Mouse (Mus musculus) limb, embryonic 10.5 days (tissue): ENCODE measurements around the gene Dapk1. TPM values are rescaled to one million over a fixed set of nuclear protein-coding genes. Genes with fewer than 3 reads are reported as not detected.

Experiments used
- DNase-seq: peaks from one replicate; pipeline ENCODE4 v3.0.0-alpha.2; 2017; ENCODE audit warnings: low spot score
- H3K27ac ChIP-seq: fragments of 300-500 bp; sonication (generic); 2 replicates; pipeline ENCODE4 v1.5.1; 2016; ENCODE audit warnings: mild to moderate bottlenecking
- H3K27me3 ChIP-seq: fragments of 300-500 bp; sonication (generic); 2 replicates; pipeline ENCODE4 v1.6.1; 2016; ENCODE audit warnings: low read depth, mild to moderate bottlenecking; ENCODE audit not compliant: poor library complexity, severe bottlenecking
- H3K36me3 ChIP-seq: fragments of 300-500 bp; sonication (generic); 2 replicates; pipeline ENCODE4 v1.6.1; 2016; ENCODE audit warnings: mild to moderate bottlenecking, moderate library complexity
- H3K4me1 ChIP-seq: fragments of 300-500 bp; sonication (generic); 2 replicates; pipeline ENCODE4 v1.6.1; 2016
- H3K4me3 ChIP-seq: fragments of 300-500 bp; sonication (generic); 2 replicates; pipeline ENCODE4 v1.5.1; 2016; ENCODE audit warnings: mild to moderate bottlenecking, moderate library complexity
- H3K9me3 ChIP-seq: fragments of 300-500 bp; sonication (generic); replicated peaks from 2 replicates; pipeline ENCODE4 v1.6.1; 2016; ENCODE audit warnings: mild to moderate bottlenecking
- WGBS: fragments of 180-500 bp; shearing (Covaris S2); methylation state at CpG from one replicate; pipeline ENCODE4 v1.1.7; 2016; 5-methylcytosine and 5-hydroxymethylcytosine counted together
- polyA plus RNA-seq: library from polyadenylated mRNA; unstranded; fragments of >200 nt; fragmentation: Nextera tagmentation; extraction: Ambion mirVana; gene quantifications from 2 replicates; pipeline ENCODE4 v1.2.1, GENCODE M21; 2016

Dapk1 gene
- polyA plus RNA-seq, 1 experiment from 2014 or later: 18.5 TPM

DNA sequence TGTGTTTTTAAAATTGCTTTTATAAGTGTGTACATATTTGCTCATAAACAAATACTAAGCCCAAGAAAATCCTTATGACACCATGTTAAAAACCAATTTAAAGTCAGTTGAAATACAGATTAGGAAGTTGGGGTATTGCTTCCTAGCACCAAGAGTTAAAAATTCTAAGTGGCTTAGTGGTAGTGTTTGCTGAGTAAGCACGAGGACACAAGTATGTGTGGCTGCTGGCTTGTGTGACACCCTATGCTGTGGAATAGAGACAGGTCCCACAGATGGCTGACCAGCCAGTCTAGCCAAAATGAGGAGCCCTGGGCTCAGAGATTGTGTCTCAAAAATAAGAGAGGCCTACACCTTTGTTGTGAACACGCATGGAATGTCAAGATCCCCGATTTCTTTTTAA is 114.4 kb downstream of the Dapk1 start:
- no peaks in the 10 kb centered on the region for H3K27me3 ChIP-seq
- peaks cover under 1% of the 10 kb centered on the region; the same call in 1 of the 2 replicates for H3K4me1 ChIP-seq
- no peak overlapping the region for H3K27ac ChIP-seq
- DNase-seq: no peak
- no peak overlapping the region for H3K4me3 ChIP-seq
- no peaks in the 10 kb centered on the region for H3K9me3 ChIP-seq
- H3K36me3 ChIP-seq: peaks cover 16% of the 10 kb centered on the region
- WGBS: 84% methylated on average over 3 of the region's 3 CpGs

DNA sequence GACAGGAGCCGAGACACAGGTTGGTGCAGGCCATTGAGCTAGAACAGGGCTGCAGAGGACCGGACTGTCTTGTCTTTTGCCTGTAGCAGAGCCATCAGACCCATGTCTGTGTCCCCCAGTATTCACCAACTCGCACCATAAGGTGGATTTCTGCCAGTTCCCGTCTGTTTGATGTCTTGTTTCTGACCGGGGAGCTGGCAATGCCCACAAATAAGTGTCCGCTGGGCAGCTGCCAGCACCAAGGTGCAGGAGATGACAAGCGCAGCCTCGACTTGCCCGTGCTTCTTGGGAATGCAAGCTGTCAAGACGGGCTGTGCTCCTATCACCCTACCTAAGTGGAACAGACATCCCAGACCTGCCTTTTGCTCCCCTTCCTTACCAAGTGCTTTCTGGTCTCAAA is 115.7 kb downstream of the Dapk1 start:
- H3K27ac ChIP-seq: no peak overlapping the region
- no peaks in the 10 kb centered on the region for H3K27me3 ChIP-seq
- no peaks in the 10 kb centered on the region for H3K9me3 ChIP-seq
- H3K36me3 ChIP-seq: peaks cover 18% of the 10 kb centered on the region
- no peak for DNase-seq
- 92% methylated on average over 10 of the region's 10 CpGs for WGBS
- H3K4me3 ChIP-seq: no peak overlapping the region
- no peaks in the 10 kb centered on the region for H3K4me1 ChIP-seq

DNA sequence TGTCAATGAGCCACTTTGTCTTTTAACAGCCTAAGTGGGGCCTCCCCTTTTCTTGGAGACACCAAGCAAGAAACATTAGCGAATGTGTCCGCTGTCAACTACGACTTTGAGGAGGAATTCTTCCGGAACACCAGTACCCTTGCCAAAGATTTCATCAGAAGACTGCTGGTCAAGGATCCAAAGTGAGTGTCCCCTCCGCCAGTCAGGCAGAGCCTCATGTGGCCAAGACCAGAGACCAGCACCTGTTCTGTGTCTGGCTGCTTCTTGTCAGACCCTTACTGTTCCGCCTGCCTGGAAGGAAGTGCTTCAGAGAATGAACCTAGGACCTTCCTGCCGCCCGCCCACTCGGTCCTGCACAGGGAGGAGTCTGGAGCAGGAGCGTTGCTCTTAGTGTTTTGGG is 117.8 kb downstream of the Dapk1 start:
- Histone ChIP-seq H3K4me1 (no peaks in the 10 kb centered on the region), H3K36me3 (peaks cover 33% of the 10 kb centered on the region), H3K4me3 (no peak overlapping the region), H3K27me3 (no peaks in the 10 kb centered on the region), H3K9me3 (no peaks in the 10 kb centered on the region), H3K27ac (no peak overlapping the region)
- DNase-seq: no peak
- WGBS: 97% methylated on average over 10 of the region's 10 CpGs

DNA sequence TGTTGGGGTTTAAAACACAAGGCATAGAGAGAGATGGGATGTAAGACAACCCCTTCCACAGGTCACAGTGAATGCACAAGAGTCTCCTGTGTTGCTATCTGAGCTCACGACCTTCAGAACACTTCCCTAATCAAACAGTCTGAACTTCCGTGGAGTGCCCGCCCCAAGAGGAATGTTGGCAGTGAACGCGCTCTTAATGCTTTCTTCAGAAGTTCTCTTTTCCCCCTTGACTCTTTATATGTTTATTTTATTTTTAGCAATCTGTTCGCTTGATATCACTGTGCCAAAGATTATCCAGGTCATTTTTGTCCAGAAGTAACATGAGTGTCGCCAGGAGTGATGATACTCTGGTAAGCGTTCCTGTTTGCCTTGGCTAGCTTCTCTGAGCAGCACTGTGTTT is 121.0 kb downstream of the Dapk1 start:
- no peak overlapping the region for H3K27ac ChIP-seq
- H3K4me3 ChIP-seq: no peak overlapping the region
- 90% methylated on average over 8 of the region's 8 CpGs for WGBS
- no peak for DNase-seq
- no peaks in the 10 kb centered on the region for H3K4me1 ChIP-seq
- no peaks in the 10 kb centered on the region for H3K27me3 ChIP-seq
- H3K36me3 ChIP-seq: peaks cover 54% of the 10 kb centered on the region
- H3K9me3 ChIP-seq: no peaks in the 10 kb centered on the region

DNA sequence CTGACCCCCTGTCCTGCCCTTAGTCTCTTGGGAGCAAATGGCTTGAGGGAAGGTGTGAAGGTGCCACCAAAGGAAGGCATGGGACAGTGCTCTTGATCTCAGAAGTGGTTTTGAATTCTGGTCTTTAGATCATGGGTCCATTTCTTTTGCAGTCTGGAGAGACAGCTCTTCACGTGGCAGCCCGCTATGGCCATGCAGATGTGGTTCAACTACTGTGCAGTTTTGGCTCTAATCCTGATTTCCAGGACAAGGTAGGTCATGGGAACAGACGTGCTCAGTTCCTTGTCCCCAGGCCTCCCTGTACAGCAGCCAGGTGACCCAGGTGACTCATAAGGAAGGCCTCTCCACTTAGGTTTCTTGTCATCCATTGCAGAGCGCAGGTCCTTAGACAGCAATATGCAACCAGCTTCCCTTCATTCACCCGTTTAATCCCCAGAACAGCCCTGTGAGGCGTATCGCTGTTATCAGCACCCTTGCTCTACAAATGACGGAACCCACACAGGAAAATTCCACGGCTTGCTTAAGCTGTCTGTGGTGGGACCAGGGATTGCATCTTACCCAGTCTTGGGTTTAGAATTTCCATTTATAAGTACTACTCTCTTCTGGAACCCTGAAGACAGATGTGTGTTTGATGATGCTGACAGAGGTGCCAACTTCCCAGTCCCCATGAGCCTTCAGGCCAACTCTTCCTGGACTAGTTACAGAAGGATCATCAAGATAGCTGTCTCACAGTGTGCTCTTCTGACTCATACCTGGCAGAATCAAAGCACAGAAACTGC is 126.7 kb downstream of the Dapk1 start:
- Histone ChIP-seq H3K36me3 (peaks cover 54% of the 10 kb centered on the region), H3K4me1 (no peaks in the 10 kb centered on the region), H3K27me3 (no peaks in the 10 kb centered on the region), H3K4me3 (no peak overlapping the region), H3K9me3 (no peaks in the 10 kb centered on the region), H3K27ac (no peak overlapping the region)
- no peak for DNase-seq
- WGBS: 93% methylated on average over 9 of the region's 9 CpGs

DNA sequence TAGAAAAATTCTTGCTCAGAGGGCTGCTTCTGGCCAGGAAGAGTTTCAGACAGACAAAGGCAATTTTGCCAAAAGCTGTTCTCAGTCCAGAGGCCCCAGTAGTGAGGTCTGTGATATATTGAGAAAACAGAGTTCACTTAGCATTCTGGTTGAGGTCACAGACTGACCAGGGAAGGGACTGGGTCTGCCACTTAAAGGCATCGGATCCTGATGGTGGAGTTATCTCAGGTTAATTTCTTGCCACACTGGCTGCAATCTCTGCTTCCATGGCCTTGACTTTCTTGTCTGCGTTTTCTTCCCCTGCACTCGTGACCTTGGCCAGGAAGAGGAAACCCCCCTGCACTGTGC is 127.3 kb downstream of the Dapk1 start:
- peaks cover 49% of the 10 kb centered on the region for H3K36me3 ChIP-seq
- no peak overlapping the region for H3K27ac ChIP-seq
- WGBS: 88% methylated on average over 3 of the region's 3 CpGs
- no peak for DNase-seq
- peaks cover 2% of the 10 kb centered on the region; the same call in 1 of the 2 replicates for H3K4me1 ChIP-seq
- H3K9me3 ChIP-seq: no peaks in the 10 kb centered on the region
- H3K27me3 ChIP-seq: no peaks in the 10 kb centered on the region
- H3K4me3 ChIP-seq: no peak overlapping the region

DNA sequence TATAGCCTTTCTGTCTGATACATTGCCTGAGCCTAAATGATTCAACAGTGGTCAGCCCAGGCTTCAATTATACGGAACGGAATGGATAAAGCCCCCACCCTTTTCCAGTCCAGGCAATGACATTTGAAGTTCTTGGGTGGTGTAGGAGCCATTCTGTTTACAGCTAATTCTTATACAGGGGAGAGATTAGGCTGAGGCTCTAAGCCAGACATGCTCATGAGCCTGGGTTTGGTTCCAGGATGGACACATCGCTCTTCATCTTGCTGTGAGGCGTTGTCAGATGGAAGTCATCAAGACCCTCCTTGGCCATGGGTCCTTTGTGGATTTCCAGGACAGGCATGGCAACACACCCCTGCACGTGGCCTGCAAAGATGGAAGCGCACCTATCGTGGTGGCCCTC is 128.8 kb downstream of the Dapk1 start:
- peaks cover 5% of the 10 kb centered on the region; the same call in 1 of the 2 replicates for H3K4me1 ChIP-seq
- peaks cover 45% of the 10 kb centered on the region for H3K36me3 ChIP-seq
- H3K9me3 ChIP-seq: no peaks in the 10 kb centered on the region
- H3K4me3 ChIP-seq: no peak overlapping the region
- H3K27ac ChIP-seq: no peak overlapping the region
- WGBS: 97% methylated on average over 7 of the region's 7 CpGs
- no peak for DNase-seq
- H3K27me3 ChIP-seq: no peaks in the 10 kb centered on the region

DNA sequence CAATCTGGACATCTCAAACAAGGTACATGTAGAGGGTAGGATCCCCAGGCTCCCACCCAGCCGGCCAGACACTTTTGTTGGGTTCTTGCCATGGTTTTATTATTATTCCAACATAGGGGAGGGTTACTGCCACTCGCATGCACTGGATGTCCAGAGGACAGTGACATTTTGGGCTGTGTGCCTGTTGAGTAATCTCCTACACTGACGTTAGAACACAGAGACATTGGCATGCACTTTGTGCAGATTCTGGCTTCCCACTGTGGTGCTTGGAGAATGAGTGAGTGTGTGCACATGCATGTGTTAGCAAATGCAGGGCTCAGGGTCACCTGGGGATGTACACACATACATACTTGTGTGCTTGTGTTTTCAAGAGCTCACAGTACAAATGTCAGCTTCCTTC is 129.3 kb downstream of the Dapk1 start:
- no peak for DNase-seq
- H3K9me3 ChIP-seq: no peaks in the 10 kb centered on the region

DNA sequence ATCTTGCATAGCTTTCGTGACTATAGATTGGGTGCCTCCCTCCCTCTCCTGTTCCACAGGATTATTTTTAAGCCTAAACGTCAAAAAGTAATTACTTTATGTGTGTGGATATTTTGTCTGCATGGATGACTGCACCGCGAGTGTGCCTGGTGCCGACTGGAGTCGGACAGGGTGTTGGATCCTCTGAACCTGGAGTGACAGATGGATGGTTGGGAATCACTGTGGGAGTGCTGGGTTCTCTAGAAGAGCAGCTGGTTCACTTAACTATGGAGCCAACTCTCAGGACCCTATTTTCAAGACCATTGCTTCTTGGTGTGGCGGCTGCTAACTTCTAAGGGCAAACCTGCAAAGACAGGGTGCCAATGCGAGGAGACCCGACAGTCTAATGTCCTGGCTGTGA is 133.6 kb downstream of the Dapk1 start:
- H3K9me3 ChIP-seq: no peaks in the 10 kb centered on the region
- WGBS: 95% methylated on average over 9 of the region's 9 CpGs
- no peak overlapping the region for H3K27ac ChIP-seq
- no peaks in the 10 kb centered on the region for H3K27me3 ChIP-seq
- H3K36me3 ChIP-seq: peaks cover 38% of the 10 kb centered on the region
- DNase-seq: no peak
- H3K4me1 ChIP-seq: peaks cover 26% of the 10 kb centered on the region
- no peak overlapping the region for H3K4me3 ChIP-seq

More for the DNA sequence above, 129.3 kb downstream of the Dapk1 start:
- peaks cover 5% of the 10 kb centered on the region; the same call in 1 of the 2 replicates for H3K4me1 ChIP-seq
- H3K36me3 ChIP-seq: peaks cover 45% of the 10 kb centered on the region
- no peak overlapping the region for H3K27ac ChIP-seq
- no peaks in the 10 kb centered on the region for H3K27me3 ChIP-seq
- H3K4me3 ChIP-seq: no peak overlapping the region
- WGBS: 93% methylated on average over 3 of the region's 3 CpGs

DNA sequence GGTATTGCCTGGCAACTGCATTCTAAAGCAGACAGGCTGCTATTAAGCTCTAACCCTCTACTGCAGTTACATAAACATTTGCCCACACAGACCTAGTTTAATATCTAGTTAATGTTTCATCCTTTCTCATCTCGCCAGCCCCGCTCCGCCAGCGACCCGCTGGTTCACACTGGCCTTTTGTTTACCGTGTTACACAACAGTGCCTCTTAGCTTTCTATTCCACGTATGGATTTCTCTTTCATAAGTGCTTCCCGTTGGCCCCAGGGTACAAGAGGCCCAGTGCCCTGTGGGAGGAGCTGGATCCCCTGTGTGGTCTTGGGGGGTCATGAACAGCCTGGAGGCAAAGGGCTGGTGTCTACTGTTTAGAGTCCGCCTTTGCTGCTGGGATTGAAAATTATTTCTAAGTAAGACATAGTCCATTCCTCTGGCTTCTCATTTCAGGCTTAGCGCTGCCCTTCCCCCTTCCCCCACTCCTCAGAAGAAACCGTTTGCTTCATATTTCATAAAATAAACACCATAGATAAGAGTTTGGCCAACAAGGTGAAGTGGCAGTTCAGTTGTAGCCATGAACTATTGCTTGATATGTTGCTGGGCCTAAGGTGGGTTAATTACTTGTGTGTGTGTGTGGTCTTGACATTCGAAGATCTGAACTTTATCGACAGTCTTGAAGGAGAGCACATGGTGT is 134.8 kb downstream of the Dapk1 start:
- Histone ChIP-seq H3K27ac (peak overlapping the region; percentile 43; the same call in 1 of the 2 replicates), H3K4me1 (peaks cover 26% of the 10 kb centered on the region), H3K27me3 (no peaks in the 10 kb centered on the region), H3K36me3 (peaks cover 34% of the 10 kb centered on the region), H3K4me3 (no peak overlapping the region), H3K9me3 (no peaks in the 10 kb centered on the region)
- WGBS: 93% methylated on average over 13 of the region's 13 CpGs
- DNase-seq: no peak

DNA sequence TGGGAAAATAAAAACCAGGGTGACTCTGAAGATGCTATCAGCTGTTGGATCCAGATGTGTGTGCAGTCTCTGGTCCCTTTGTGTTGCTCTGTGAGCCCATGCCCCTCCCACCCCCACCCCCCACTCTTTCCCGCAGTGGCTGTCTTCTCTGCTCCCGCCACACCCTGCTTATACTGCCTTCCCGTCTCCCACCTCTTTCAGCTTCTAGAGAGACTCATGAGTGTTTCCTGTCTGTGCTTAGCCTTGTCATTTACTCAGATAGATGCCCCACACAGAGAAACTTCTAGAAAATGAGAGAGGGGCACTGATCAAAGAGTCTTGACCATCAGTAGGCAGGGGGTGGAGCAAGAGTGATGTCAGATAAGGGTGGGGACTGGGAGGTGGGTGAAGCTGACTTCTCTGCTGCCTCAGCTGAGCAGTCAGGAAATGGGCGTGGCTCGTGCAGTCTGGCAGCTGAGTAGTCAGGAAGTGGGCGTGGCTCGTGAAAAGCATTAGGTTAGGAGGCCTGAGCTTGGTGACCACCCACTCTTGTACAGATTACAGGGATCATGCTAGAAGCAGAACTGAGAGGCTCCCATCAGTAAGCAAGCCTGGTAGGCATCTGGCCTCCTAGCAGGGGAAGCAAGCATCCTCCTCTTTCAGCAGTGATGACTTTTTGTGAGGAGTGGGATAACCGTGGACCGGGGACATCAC is 136.0 kb downstream of the Dapk1 start:
- no peaks in the 10 kb centered on the region for H3K27me3 ChIP-seq
- peak; percentile 84 for DNase-seq
- peak overlapping the region; percentile 74 for H3K27ac ChIP-seq
- H3K36me3 ChIP-seq: peaks cover 30% of the 10 kb centered on the region
- 11% methylated on average over 9 of the region's 9 CpGs for WGBS
- peaks cover 26% of the 10 kb centered on the region for H3K4me1 ChIP-seq
- peak overlapping the region; percentile 28 for H3K4me3 ChIP-seq
- no peaks in the 10 kb centered on the region for H3K9me3 ChIP-seq

DNA sequence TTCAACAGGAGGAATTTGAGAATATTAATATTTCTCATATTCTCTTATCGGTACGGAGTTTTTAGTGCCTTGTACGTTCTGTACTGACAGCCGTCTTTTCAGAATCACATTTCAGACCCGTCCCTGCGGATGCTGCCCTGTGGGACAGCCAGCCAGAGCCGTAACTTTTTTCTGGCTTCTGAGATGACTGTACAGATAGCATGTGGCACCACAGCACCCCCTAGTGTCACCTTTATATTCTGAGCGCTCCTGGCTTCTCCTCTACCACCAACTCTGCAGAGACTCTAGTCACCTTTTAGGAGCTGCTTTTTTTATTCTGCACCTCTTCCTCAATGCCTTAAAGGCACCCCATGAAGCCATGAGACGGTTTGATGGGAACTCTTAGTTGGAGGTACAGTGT is 136.7 kb downstream of the Dapk1 start:
- no peaks in the 10 kb centered on the region for H3K9me3 ChIP-seq
- 19% methylated on average over 9 of the region's 9 CpGs for WGBS
- H3K4me1 ChIP-seq: peaks cover 26% of the 10 kb centered on the region
- H3K27me3 ChIP-seq: no peaks in the 10 kb centered on the region
- peak; percentile 83 for DNase-seq
- peak overlapping the region; percentile 28 for H3K4me3 ChIP-seq
- peaks cover 27% of the 10 kb centered on the region for H3K36me3 ChIP-seq
- H3K27ac ChIP-seq: peak overlapping the region; percentile 74

DNA sequence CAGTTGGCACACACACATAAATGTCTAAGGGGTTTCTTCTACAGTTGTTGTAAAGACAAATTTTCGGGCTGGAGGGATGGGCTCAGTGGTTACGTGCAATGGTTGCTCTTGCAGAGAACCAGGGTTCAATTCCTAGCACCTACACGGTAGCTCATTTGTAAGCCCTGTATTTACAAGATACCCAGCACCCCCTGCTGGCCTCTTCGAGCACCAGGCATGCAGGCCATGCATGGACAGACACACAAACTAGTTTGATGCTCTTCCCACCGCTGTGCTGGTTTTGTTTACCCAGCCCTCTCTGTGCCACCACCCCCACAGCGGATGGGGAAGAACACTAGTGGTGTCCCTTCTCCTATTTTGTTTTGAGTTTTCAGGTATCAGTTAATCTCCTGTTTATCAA is 138.5 kb downstream of the Dapk1 start:
- H3K27ac ChIP-seq: no peak overlapping the region
- no peaks in the 10 kb centered on the region for H3K9me3 ChIP-seq
- no peaks in the 10 kb centered on the region for H3K27me3 ChIP-seq
- 91% methylated on average over 6 of the region's 6 CpGs for WGBS
- no peak for DNase-seq
- H3K4me3 ChIP-seq: no peak overlapping the region
- peaks cover 22% of the 10 kb centered on the region for H3K4me1 ChIP-seq
- peaks cover 27% of the 10 kb centered on the region for H3K36me3 ChIP-seq
